Mouse (Mus musculus) liver, embryonic 16.5 days (tissue): ENCODE measurements around the gene Ntm. TPM values are rescaled to one million over a fixed set of nuclear protein-coding genes. Genes with fewer than 3 reads are reported as not detected.

Experiments used
- ATAC-seq: fragments of 200-750 bp; cut with Nextera tagmentation; 2 replicates; pipeline ENCODE4 v1.8.0; 2017; ENCODE audit warnings: low read depth, mild to moderate bottlenecking, moderate number of reproducible peaks, moderate library complexity
- H3K27ac ChIP-seq: fragments of 300-500 bp; sonication (generic); 2 replicates; pipeline ENCODE4 v1.5.1; 2014; ENCODE audit warnings: mild to moderate bottlenecking, low read length
- H3K27me3 ChIP-seq: fragments of 300-500 bp; sonication (generic); 2 replicates; pipeline ENCODE4 v1.6.1; 2014; ENCODE audit warnings: low read depth, low read length, mixed read lengths; ENCODE audit not compliant: control insufficient read depth, insufficient read depth
- H3K36me3 ChIP-seq: fragments of 300-500 bp; sonication (generic); 2 replicates; pipeline ENCODE4 v1.6.1; 2014; ENCODE audit warnings: mild to moderate bottlenecking; ENCODE audit not compliant: control insufficient read depth, insufficient read depth
- H3K4me1 ChIP-seq: fragments of 300-500 bp; sonication (generic); 2 replicates; pipeline ENCODE4 v1.6.1; 2014; ENCODE audit warnings: low read depth, low read length, mixed read lengths; ENCODE audit not compliant: control insufficient read depth
- H3K4me2 ChIP-seq: fragments of 300-500 bp; sonication (generic); 2 replicates; pipeline ENCODE4 v1.6.1; 2014; ENCODE audit warnings: low read depth, low read length, mixed read lengths
- H3K4me3 ChIP-seq: fragments of 300-500 bp; sonication (generic); 2 replicates; pipeline ENCODE4 v1.5.1; 2014; ENCODE audit warnings: low read depth, mild to moderate bottlenecking, low read length
- H3K9ac ChIP-seq: fragments of 300-500 bp; sonication (generic); 2 replicates; pipeline ENCODE4 v1.6.1; 2014; ENCODE audit warnings: low read depth, low read length
- H3K9me3 ChIP-seq: fragments of 300-500 bp; sonication (generic); replicated peaks from 2 replicates; pipeline ENCODE4 v1.6.1; 2016; ENCODE audit warnings: low read length; ENCODE audit not compliant: control insufficient read depth
- WGBS: fragments of 180-500 bp; shearing (Covaris S2); extraction: QIAGEN DNeasy Blood & Tissue Kit; methylation state at CpG from one replicate; pipeline ENCODE4 v1.1.7; 2014; ENCODE audit not compliant: insufficient replicate concordance; 5-methylcytosine and 5-hydroxymethylcytosine counted together
- polyA plus RNA-seq: library from polyadenylated mRNA; unstranded; fragments of >200 nt; fragmentation: Nextera tagmentation; extraction: Ambion mirVana; gene quantifications from 2 replicates; pipeline ENCODE4 v1.2.1, GENCODE M21; 2015

Ntm gene
- polyA plus RNA-seq, 1 experiment from 2014 or later: 0.33 TPM

DNA sequence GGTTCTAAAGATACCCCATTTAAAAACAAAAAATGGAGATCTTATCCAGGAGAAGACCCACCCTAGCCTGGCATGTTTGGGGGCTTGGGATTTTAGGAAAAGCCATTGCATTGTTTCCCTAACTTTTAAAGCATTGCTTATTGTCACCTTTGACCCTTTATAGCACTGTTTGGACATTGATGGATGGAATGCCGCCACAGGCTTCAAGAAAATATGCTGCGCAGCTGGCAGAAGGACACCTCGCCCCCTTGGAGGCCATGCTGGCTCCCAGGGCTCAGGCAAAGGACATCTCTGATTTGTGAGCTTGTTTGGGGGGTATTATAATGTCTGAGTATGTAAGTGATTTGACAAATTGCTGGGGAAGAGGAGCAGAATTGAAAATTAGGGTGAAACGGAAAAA is 96.8 kb downstream of the Ntm start:
- 58% methylated on average over 4 of the region's 4 CpGs for WGBS
- Histone ChIP-seq H3K4me3 (no peak overlapping the region), H3K27ac (no peak overlapping the region), H3K36me3 (no peaks in the 10 kb centered on the region), H3K9me3 (no peaks in the 10 kb centered on the region), H3K4me2 (no peak overlapping the region), H3K27me3 (no peaks in the 10 kb centered on the region), H3K4me1 (no peaks in the 10 kb centered on the region), H3K9ac (no peak overlapping the region)
- no peak for ATAC-seq

- no peaks in the 10 kb centered on the region for H3K36me3 ChIP-seq
- H3K4me3 ChIP-seq: no peak overlapping the region
- H3K4me1 ChIP-seq: no peaks in the 10 kb centered on the region
- no peaks in the 10 kb centered on the region for H3K9me3 ChIP-seq
- no peak for ATAC-seq
- 50% methylated on average over 8 of the region's 8 CpGs for WGBS
- no peak overlapping the region for H3K9ac ChIP-seq
- no peak overlapping the region for H3K4me2 ChIP-seq
- H3K27ac ChIP-seq: no peak overlapping the region
- H3K27me3 ChIP-seq: no peaks in the 10 kb centered on the region
These were observed 97.4 kb downstream of the Ntm start for GRCm38 (mm10) chr9:29865502-29865901.

DNA sequence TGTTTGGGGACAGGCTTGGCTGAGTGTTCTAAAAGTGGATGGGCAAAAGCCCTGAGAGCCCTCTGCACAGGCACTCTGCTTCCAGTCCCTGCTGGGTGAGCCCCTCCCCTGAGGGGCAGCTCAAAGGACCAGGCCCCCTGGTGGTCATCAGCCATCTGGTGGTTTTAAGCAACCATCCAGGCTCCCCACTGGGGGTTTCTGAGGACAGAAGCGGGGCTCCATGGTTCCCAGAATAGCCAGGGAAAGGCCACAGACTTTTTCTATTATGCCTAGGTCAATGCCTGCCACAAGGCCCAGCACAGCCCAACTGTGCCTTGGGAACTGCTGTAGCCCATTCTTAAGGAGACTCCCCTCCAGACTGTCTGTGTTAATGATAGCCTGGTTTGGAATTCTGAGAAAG is 98.1 kb downstream of the Ntm start:
- 13% methylated on average over 1 of the region's 1 CpGs for WGBS
- no peak for ATAC-seq
- no peak overlapping the region for H3K9ac ChIP-seq
- H3K9me3 ChIP-seq: no peaks in the 10 kb centered on the region
- H3K27me3 ChIP-seq: no peaks in the 10 kb centered on the region
- no peaks in the 10 kb centered on the region for H3K4me1 ChIP-seq
- no peaks in the 10 kb centered on the region for H3K36me3 ChIP-seq
- H3K4me3 ChIP-seq: no peak overlapping the region
- H3K27ac ChIP-seq: no peak overlapping the region
- H3K4me2 ChIP-seq: no peak overlapping the region

GRCm38 (mm10) chr9:29862408-29862807 is 100.5 kb downstream of the Ntm start:
- Histone ChIP-seq H3K27me3 (no peaks in the 10 kb centered on the region), H3K4me2 (no peak overlapping the region), H3K9me3 (no peaks in the 10 kb centered on the region), H3K4me3 (no peak overlapping the region), H3K4me1 (no peaks in the 10 kb centered on the region), H3K36me3 (no peaks in the 10 kb centered on the region), H3K9ac (no peak overlapping the region), H3K27ac (no peak overlapping the region)
- no peak for ATAC-seq
- WGBS: 48% methylated on average over 5 of the region's 5 CpGs

- no peak overlapping the region for H3K27ac ChIP-seq
- no peaks in the 10 kb centered on the region for H3K36me3 ChIP-seq
- no peak overlapping the region for H3K9ac ChIP-seq
- H3K4me1 ChIP-seq: no peaks in the 10 kb centered on the region
- no peak for ATAC-seq
- 59% methylated on average over 6 of the region's 6 CpGs for WGBS
- H3K27me3 ChIP-seq: no peaks in the 10 kb centered on the region
- H3K4me2 ChIP-seq: no peak overlapping the region
- no peak overlapping the region for H3K4me3 ChIP-seq
- no peaks in the 10 kb centered on the region for H3K9me3 ChIP-seq
These were observed 103.5 kb downstream of the Ntm start for GRCm38 (mm10) chr9:29859256-29860048.

GRCm38 (mm10) chr9:29848735-29849455 is 114.0 kb downstream of the Ntm start:
- H3K9ac ChIP-seq: no peak overlapping the region
- H3K4me3 ChIP-seq: no peak overlapping the region
- H3K27ac ChIP-seq: no peak overlapping the region
- H3K9me3 ChIP-seq: no peaks in the 10 kb centered on the region
- 34% methylated on average over 8 of the region's 8 CpGs for WGBS
- H3K4me1 ChIP-seq: no peaks in the 10 kb centered on the region
- no peaks in the 10 kb centered on the region for H3K27me3 ChIP-seq
- ATAC-seq: no peak
- no peak overlapping the region for H3K4me2 ChIP-seq
- no peaks in the 10 kb centered on the region for H3K36me3 ChIP-seq

- Histone ChIP-seq H3K4me3 (no peak overlapping the region), H3K27ac (no peak overlapping the region), H3K4me2 (no peak overlapping the region), H3K4me1 (no peaks in the 10 kb centered on the region), H3K27me3 (no peaks in the 10 kb centered on the region), H3K9ac (no peak overlapping the region), H3K9me3 (no peaks in the 10 kb centered on the region), H3K36me3 (no peaks in the 10 kb centered on the region)
- WGBS: 62% methylated on average over 6 of the region's 6 CpGs
- ATAC-seq: no peak
These were observed 125.6 kb downstream of the Ntm start for GRCm38 (mm10) chr9:29837344-29837743.

GRCm38 (mm10) chr9:29834911-29835310 is 128.0 kb downstream of the Ntm start:
- Histone ChIP-seq H3K27me3 (no peaks in the 10 kb centered on the region), H3K4me1 (no peaks in the 10 kb centered on the region), H3K4me2 (no peak overlapping the region), H3K9me3 (no peaks in the 10 kb centered on the region), H3K27ac (no peak overlapping the region), H3K9ac (no peak overlapping the region), H3K4me3 (no peak overlapping the region), H3K36me3 (no peaks in the 10 kb centered on the region)
- WGBS: 58% methylated on average over 5 of the region's 5 CpGs
- no peak for ATAC-seq

DNA sequence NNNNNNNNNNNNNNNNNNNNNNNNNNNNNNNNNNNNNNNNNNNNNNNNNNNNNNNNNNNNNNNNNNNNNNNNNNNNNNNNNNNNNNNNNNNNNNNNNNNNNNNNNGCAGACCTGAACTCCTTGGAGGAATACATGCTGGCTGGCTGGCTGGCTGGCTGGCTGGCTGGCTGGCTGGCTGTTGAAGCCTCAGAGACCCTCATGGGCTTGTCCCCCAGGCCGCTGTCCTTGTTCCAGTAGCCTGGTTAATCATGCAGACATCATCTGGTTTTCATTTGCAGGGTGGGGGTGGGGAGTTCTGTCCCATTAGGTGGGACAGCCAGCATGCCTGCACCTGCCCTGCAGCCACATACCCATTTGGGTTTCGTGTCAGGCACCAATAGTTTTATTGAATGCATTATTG is 129.2 kb downstream of the Ntm start:
- Histone ChIP-seq H3K36me3 (no peaks in the 10 kb centered on the region), H3K9ac (no peak overlapping the region), H3K27ac (no peak overlapping the region), H3K4me2 (no peak overlapping the region), H3K4me3 (no peak overlapping the region), H3K4me1 (no peaks in the 10 kb centered on the region), H3K9me3 (no peaks in the 10 kb centered on the region), H3K27me3 (no peaks in the 10 kb centered on the region)
- no peak for ATAC-seq
- WGBS: 35% methylated on average over 2 of the region's 2 CpGs
